Mouse (Mus musculus): Measurements from ENCODE around the gene 4931400O07Rik.

The 4931400O07Rik gene

DNA sequence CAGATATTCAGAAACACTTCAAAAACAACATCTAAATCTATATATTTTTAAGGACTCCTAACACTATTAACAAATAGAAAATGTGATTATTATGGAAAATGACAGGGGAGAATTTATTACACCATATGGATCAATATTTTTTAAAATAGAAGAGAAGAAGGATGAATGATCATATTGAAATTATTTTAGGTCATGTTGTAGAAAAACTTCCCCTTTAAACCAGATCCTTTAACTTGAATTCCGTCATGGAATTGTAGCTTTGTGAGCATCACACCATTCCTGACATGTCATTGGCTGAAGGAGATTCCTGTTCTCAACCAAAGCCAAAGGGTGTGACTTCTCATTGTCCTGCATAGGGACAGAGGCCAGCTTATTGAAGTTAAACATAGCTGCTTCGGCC is at the start of gene 4931400O07Rik:
4931400O07Rik (plus strand) TSS at position 301 of the 400 bp plus-strand sequence.
- DNase-seq = no peak

Measured in cerebellum, adult 9-11 months (tissue).